ENCODE assay signal across 8 mouse cellular contexts in the genomic region with DNA sequence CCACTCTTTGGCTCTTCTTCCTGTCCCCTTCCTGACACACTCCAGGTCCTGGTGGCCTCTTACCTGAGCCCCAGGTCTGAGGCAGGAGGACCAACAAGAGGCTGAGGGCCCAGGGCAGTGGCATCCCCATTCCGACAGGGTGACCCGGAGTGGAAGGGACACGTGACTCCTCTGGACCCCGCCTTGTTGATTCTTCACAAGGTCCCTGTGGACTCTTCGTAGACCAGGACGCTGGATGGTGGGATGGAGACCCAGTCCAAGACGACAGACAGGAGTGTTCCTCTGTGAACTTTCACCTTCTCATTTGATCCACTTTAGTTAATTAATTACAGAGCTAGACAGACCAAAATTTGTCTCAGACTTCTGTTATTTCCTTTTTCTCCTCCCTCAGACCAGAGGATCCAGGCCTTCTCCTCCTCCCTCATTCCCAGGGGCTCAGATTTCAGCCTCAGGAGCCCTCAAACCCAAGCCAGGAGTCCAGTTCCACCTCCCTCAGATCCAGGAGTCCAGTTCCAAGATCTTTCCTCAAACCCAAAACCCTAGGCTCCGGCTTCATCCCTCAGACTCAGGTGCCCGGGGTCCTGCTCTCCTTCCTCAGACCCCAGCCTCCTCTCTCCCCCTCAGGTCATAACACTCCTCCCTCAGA. TPM values are rescaled to one million over a fixed set of nuclear protein-coding genes. Genes with fewer than 3 reads are reported as not detected.
DNase-seq lines count a peak whose midpoint lies in the region; ATAC-seq and TF ChIP-seq lines count a peak whose summit lies in the region.

No protein-coding gene starts in this region.

- no peak for DNase-seq in left cerebral cortex, adult 2 months (ENCODE audit: extremely low spot score in 1 of 2, low spot score in 2 of 2)
- DNase-seq in left cerebral cortex, postnatal 14 days (ENCODE audit: low spot score in 2 of 2), result no peak
- DNase-seq in heart, embryonic 10.5 days (ENCODE audit: low spot score), result no peak
- no peak for DNase-seq in embryo, embryonic 9.5 days (ENCODE audit: extremely low spot score)
- no peak for DNase-seq in forebrain, embryonic 14.5 days (ENCODE audit: low spot score)
- DNase-seq in embryo, embryonic 10.5 days (ENCODE audit: low spot score), result no peak

- H3K4me3 ChIP-seq in left cerebral cortex, adult 2 months, result peak overlapping the region; percentile 39
- H3K4me3 ChIP-seq in heart, embryonic 10.5 days, result 0 out of 2 replicates have a peak overlapping the region, but pooled peaks have one; percentile 19
- peak overlapping the region; percentile 41 for H3K4me3 ChIP-seq in kidney, embryonic 16.5 days (ENCODE audit: low read length)
- peak overlapping the region; percentile 22 for H3K4me3 ChIP-seq in myocyte
- no peak overlapping the region for H3K4me3 ChIP-seq in forebrain, embryonic 14.5 days (ENCODE audit: low read depth, low read length)

- WGBS in heart, embryonic 10.5 days, result 82% methylated on average over 9 of the region's 9 CpGs
- WGBS in kidney, embryonic 16.5 days, result 24% methylated on average over 9 of the region's 9 CpGs
- 85% methylated on average over 9 of the region's 9 CpGs for WGBS in forebrain, embryonic 14.5 days

- no peak for TF ChIP-seq POLR2A in myocyte (IDR thresholded peaks at IDR 0.05; ENCODE audit: insufficient read length, low read depth)

- H3K36me3 ChIP-seq in heart, embryonic 10.5 days, result no peaks in the 10 kb centered on the region
- no peaks in the 10 kb centered on the region for H3K36me3 ChIP-seq in kidney, embryonic 16.5 days (ENCODE audit: insufficient read depth, low read length)
- no peaks in the 10 kb centered on the region for H3K36me3 ChIP-seq in myocyte (ENCODE audit: control insufficient read depth, insufficient read depth)
- no peaks in the 10 kb centered on the region for H3K36me3 ChIP-seq in forebrain, embryonic 14.5 days (ENCODE audit: control insufficient read depth, insufficient read depth, low read length)

- no peak overlapping the region for H3ac ChIP-seq in myocyte (ENCODE audit: control insufficient read depth, insufficient read length)

- ATAC-seq in kidney, embryonic 16.5 days (ENCODE audit: low FRiP score, low TSS enrichment), result peak; percentile 50
- no peak for ATAC-seq in forebrain, embryonic 14.5 days

- intact Hi-C loops in left cerebral cortex, adult 2 months (cut with DNase I), result no loop called here
- intact Hi-C loops in left cerebral cortex, postnatal 14 days (cut with DNase I), result no loop called here

- peak overlapping the region; percentile 58 for H3K9ac ChIP-seq in kidney, embryonic 16.5 days (replicated peaks; ENCODE audit: low read length)
- H3K9ac ChIP-seq in forebrain, embryonic 14.5 days (ENCODE audit: low read length), result no peak overlapping the region

- no peak for TF ChIP-seq CTCF in left cerebral cortex, adult 2 months (IDR thresholded peaks at IDR 0.05)

- no peaks in the 10 kb centered on the region for H3K27me3 ChIP-seq in heart, embryonic 10.5 days (ENCODE audit: insufficient read depth, poor library complexity, severe bottlenecking)
- no peaks in the 10 kb centered on the region for H3K27me3 ChIP-seq in kidney, embryonic 16.5 days (ENCODE audit: insufficient read depth, low read length)
- no peaks in the 10 kb centered on the region for H3K27me3 ChIP-seq in myocyte (ENCODE audit: control insufficient read depth, insufficient read depth, insufficient read length)
- no peaks in the 10 kb centered on the region for H3K27me3 ChIP-seq in forebrain, embryonic 14.5 days (replicated peaks; ENCODE audit: control insufficient read depth, insufficient read depth, low read length)

- peak overlapping the region; percentile 59 for H3K4me2 ChIP-seq in kidney, embryonic 16.5 days (replicated peaks; ENCODE audit: low read depth, low read length)
- H3K4me2 ChIP-seq in myocyte (ENCODE audit: low read depth), result peak overlapping the region; percentile 82
- H3K4me2 ChIP-seq in forebrain, embryonic 14.5 days (ENCODE audit: low read length), result no peak overlapping the region

- H3K9me3 ChIP-seq in heart, embryonic 10.5 days, result no peaks in the 10 kb centered on the region
- no peaks in the 10 kb centered on the region for H3K9me3 ChIP-seq in kidney, embryonic 16.5 days (ENCODE audit: low read length)
- no peaks in the 10 kb centered on the region for H3K9me3 ChIP-seq in forebrain, embryonic 14.5 days (replicated peaks; ENCODE audit: control insufficient read depth, low read length)

- no peaks in the 10 kb centered on the region for H3K79me2 ChIP-seq in myocyte (ENCODE audit: control insufficient read depth, insufficient read depth)

- peaks cover 20% of the 10 kb centered on the region for H3K4me1 ChIP-seq in heart, embryonic 10.5 days
- H3K4me1 ChIP-seq in kidney, embryonic 16.5 days (ENCODE audit: insufficient read depth, low read length), result peaks cover 26% of the 10 kb centered on the region
- H3K4me1 ChIP-seq in forebrain, embryonic 14.5 days (ENCODE audit: control insufficient read depth, insufficient read depth, low read length), result no peaks in the 10 kb centered on the region

- H3K27ac ChIP-seq in left cerebral cortex, adult 2 months, result peak overlapping the region; percentile 54; the same call in 1 of the 2 replicates
- H3K27ac ChIP-seq in heart, embryonic 10.5 days, result peak overlapping the region; percentile 69
- peak overlapping the region; percentile 91 for H3K27ac ChIP-seq in kidney, embryonic 16.5 days (ENCODE audit: low read length)
- no peak overlapping the region for H3K27ac ChIP-seq in forebrain, embryonic 14.5 days (ENCODE audit: low read depth, low read length)

TF ChIP-seq in myocyte, 11 proteins besides CTCF, POLR2A, EP300 and RAD21:
- TF ChIP-seq CEBPB (IDR thresholded peaks at IDR 0.05; ENCODE audit: insufficient read depth, poor library complexity, severe bottlenecking) (no peak), USF1 (IDR thresholded peaks at IDR 0.05; ENCODE audit: low read depth) (peak; percentile 68)

RNA-seq across cellular contexts. Expression of gene Fcgrt, which starts 0.6 kb away (rescaled TPM):
- total RNA-seq in left cerebral cortex, adult 2 months (2021), result 10 to 100 TPM; 16.7 to 23.4 TPM
- total RNA-seq in left cerebral cortex, postnatal 14 days (2021), result 10 to 100 TPM; 21.0 to 22.8 TPM
- polyA plus RNA-seq in heart, embryonic 10.5 days (2016; fragmentation: Nextera tagmentation; extraction: Ambion mirVana), result 7.8 and 10.2 TPM in 2 replicates
- polyA plus RNA-seq in kidney, embryonic 16.5 days (2015; fragmentation: Nextera tagmentation; extraction: Ambion mirVana), result 93.7 and 114 TPM in 2 replicates
- polyA plus RNA-seq in myocyte (2012; fragmentation: generic; extraction: Trizol), result 67.2 TPM
- polyA plus RNA-seq in forebrain, embryonic 14.5 days (2014; fragmentation: Nextera tagmentation; extraction: Ambion mirVana), result 20.3 and 26.9 TPM in 2 replicates

RNA-seq across cellular contexts. Expression of gene Rcn3, which starts 11.0 kb away (rescaled TPM):
- total RNA-seq in left cerebral cortex, adult 2 months (2021), result 1 to 10 TPM; 4.9 to 5.6 TPM
- total RNA-seq in left cerebral cortex, postnatal 14 days (2021), result 1 to 10 TPM; 7.5 to 7.8 TPM
- 270 and 314 TPM in 2 replicates for polyA plus RNA-seq in heart, embryonic 10.5 days (2016; fragmentation: Nextera tagmentation; extraction: Ambion mirVana)
- 352 and 369 TPM in 2 replicates for polyA plus RNA-seq in kidney, embryonic 16.5 days (2015; fragmentation: Nextera tagmentation; extraction: Ambion mirVana)
- polyA plus RNA-seq in myocyte (2012; fragmentation: generic; extraction: Trizol), result 123 TPM
- 67.4 and 73.9 TPM in 2 replicates for polyA plus RNA-seq in forebrain, embryonic 14.5 days (2014; fragmentation: Nextera tagmentation; extraction: Ambion mirVana)

RNA-seq across cellular contexts. Expression of gene Rps11, which starts 21.2 kb away (rescaled TPM):
- total RNA-seq in left cerebral cortex, adult 2 months (2021), result 100 to 1,000 TPM; 421 to 444 TPM
- 100 to 1,000 TPM; 402 to 406 TPM for total RNA-seq in left cerebral cortex, postnatal 14 days (2021)
- 1,266 and 1,534 TPM in 2 replicates for polyA plus RNA-seq in heart, embryonic 10.5 days (2016; fragmentation: Nextera tagmentation; extraction: Ambion mirVana)
- 1,363 and 1,408 TPM in 2 replicates for polyA plus RNA-seq in kidney, embryonic 16.5 days (2015; fragmentation: Nextera tagmentation; extraction: Ambion mirVana)
- 2,217 TPM for polyA plus RNA-seq in myocyte (2012; fragmentation: generic; extraction: Trizol)
- 981 and 1,280 TPM in 2 replicates for polyA plus RNA-seq in forebrain, embryonic 14.5 days (2014; fragmentation: Nextera tagmentation; extraction: Ambion mirVana)

RNA-seq across cellular contexts. Expression of gene Rpl13a, which starts 25.5 kb away (rescaled TPM):
- 100 to 1,000 TPM; 695 to 716 TPM for total RNA-seq in left cerebral cortex, adult 2 months (2021)
- 100 to 1,000 TPM; 608 to 639 TPM for total RNA-seq in left cerebral cortex, postnatal 14 days (2021)
- polyA plus RNA-seq in heart, embryonic 10.5 days (2016; fragmentation: Nextera tagmentation; extraction: Ambion mirVana), result 873 and 1,060 TPM in 2 replicates
- polyA plus RNA-seq in kidney, embryonic 16.5 days (2015; fragmentation: Nextera tagmentation; extraction: Ambion mirVana), result 1,083 and 1,117 TPM in 2 replicates
- polyA plus RNA-seq in myocyte (2012; fragmentation: generic; extraction: Trizol), result 6,110 TPM
- polyA plus RNA-seq in forebrain, embryonic 14.5 days (2014; fragmentation: Nextera tagmentation; extraction: Ambion mirVana), result 1,037 and 1,253 TPM in 2 replicates

RNA-seq across cellular contexts. Expression of gene Gm45713, which starts 33.0 kb away (rescaled TPM):
- total RNA-seq in left cerebral cortex, adult 2 months (2021), result not detected
- not detected for total RNA-seq in left cerebral cortex, postnatal 14 days (2021)
- 0.36 and 0.58 TPM in 2 replicates for polyA plus RNA-seq in heart, embryonic 10.5 days (2016; fragmentation: Nextera tagmentation; extraction: Ambion mirVana)
- 0.18 TPM in 1 of 2 replicates, not detected in the other for polyA plus RNA-seq in kidney, embryonic 16.5 days (2015; fragmentation: Nextera tagmentation; extraction: Ambion mirVana)
- polyA plus RNA-seq in myocyte (2012; fragmentation: generic; extraction: Trizol), result 3.6 TPM
- polyA plus RNA-seq in forebrain, embryonic 14.5 days (2014; fragmentation: Nextera tagmentation; extraction: Ambion mirVana), result 0.22 and 0.88 TPM in 2 replicates
